Mouse (Mus musculus): ENCODE data around the gene Prrx1. TPM values are rescaled to one million over a fixed set of nuclear protein-coding genes. Genes with fewer than 3 reads are reported as not detected.
A peak's percentile ranks its signal among the peaks of the same experiment; 100 is the strongest.

The Prrx1 gene
- polyA plus RNA-seq, 1 experiment from 2014 or later, result 5.3 TPM

DNA sequence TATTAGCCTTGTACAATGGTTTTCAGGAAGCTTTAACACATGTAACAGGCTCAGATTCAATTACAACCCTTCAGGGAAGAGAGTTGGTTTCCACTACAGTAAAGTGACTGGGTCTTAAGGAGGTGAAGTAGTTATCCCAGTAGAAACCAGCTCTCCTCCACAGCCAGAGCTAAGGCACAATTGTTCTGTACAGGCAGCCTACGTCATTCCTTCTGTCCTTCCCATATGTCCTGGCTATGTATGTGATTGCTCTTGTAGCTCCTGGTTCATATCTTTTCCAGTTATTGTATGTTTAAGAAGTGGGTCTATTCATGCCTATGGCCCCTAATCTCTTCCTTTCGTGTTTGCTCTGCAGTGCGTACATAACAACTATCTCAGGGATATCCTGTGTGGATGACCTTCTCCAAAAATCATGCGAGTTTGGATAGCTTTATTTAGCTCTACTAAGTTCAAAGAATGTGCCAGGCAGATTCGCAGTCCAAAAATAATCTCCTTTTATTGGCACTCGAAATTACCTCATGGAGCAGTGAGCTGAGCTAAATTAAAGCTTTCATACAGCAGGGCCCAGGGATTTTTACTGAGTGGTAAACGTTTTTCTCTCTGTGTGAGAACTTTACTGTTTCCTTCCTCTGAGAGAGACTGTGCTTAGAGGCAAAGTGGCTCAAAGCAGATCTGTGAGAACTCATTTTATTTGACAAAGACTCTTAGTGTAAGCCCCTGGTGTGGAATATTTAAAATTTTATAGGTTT, 31.9 kb downstream of the Prrx1 start:
- Histone ChIP-seq H3K27ac (no peak overlapping the region), H3K4me3 (replicated peaks; ENCODE audit: low read length) (no peak overlapping the region), H3K9me3 (ENCODE audit: control insufficient read depth, low read length) (no peaks in the 10 kb centered on the region), H3K9ac (no peak overlapping the region), H3K4me2 (replicated peaks) (no peak overlapping the region), H3K36me3 (replicated peaks; ENCODE audit: control insufficient read depth, insufficient read depth) (no peaks in the 10 kb centered on the region), H3K4me1 (replicated peaks; ENCODE audit: control insufficient read depth, insufficient read depth, low read length) (peaks cover 9% of the 10 kb centered on the region; the same call in 1 of the 2 replicates), H3K27me3 (ENCODE audit: control insufficient read depth, insufficient read depth, low read length) (no peaks in the 10 kb centered on the region)
- ATAC-seq (ENCODE audit: low FRiP score), result no peak
- DNase-seq (ENCODE audit: low spot score), result no peak
- WGBS, result 70% methylated on average over 7 of the region's 7 CpGs

DNA sequence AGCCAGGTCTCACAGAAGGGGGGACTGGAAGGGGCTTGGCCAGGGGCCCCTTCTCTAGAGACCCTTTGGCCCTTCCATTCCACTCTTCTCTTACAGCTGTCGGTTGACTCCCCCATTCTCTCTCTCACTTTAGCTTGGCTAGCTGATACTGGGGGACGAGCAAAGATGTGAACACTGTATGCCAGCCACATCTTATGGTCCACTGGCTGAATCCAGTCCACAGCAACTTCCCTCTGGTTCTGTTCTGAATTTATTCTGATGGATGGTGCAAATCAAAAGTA, 32.7 kb downstream of the Prrx1 start:
- Histone ChIP-seq H3K9me3 (ENCODE audit: control insufficient read depth, low read length) (no peaks in the 10 kb centered on the region), H3K27ac (0 out of 2 replicates have a peak overlapping the region, but pooled peaks have one; percentile 5), H3K27me3 (ENCODE audit: control insufficient read depth, insufficient read depth, low read length) (no peaks in the 10 kb centered on the region), H3K4me2 (replicated peaks) (no peak overlapping the region), H3K9ac (no peak overlapping the region), H3K4me3 (replicated peaks; ENCODE audit: low read length) (no peak overlapping the region), H3K4me1 (replicated peaks; ENCODE audit: control insufficient read depth, insufficient read depth, low read length) (peaks cover 9% of the 10 kb centered on the region; the same call in 1 of the 2 replicates), H3K36me3 (replicated peaks; ENCODE audit: control insufficient read depth, insufficient read depth) (no peaks in the 10 kb centered on the region)
- no peak for DNase-seq (ENCODE audit: low spot score)
- peak; percentile 71; the same call in 1 of the 2 replicates for ATAC-seq (ENCODE audit: low FRiP score)
- WGBS, result 47% methylated on average over 2 of the region's 2 CpGs

DNA sequence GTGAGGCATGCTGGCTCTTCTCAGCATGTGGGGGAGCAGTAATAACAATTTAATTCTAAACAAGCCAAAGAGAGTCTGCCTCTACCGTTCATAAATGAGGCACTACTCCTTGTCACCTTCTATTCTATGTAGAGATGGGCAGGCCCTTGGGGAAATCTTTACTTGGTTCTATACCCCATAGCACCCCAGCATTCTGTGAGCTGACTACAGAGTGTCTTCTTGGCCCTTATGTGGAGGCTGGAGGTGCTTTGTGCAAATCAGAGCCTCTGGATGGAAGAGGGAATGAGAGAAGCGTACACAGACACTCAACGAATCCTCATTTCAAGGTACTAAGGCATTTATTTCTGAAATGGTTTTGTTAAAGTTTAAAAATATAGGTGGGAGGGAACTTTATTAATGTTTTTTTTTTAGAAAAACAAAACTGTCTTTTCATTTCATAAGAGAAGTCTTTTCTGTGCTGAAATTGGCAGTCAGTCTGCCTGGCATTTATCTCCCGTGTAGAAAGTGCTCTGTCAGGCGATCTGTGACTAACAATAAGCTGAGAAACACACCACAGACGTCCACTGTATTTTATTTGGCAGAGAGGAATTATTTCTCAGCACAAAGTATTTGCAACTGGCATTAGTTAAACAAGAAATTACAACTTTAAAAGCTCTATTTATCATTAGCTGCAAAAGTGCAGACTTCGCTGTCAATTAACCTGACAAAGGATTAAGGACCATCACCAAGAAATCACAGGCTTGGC, 33.2 kb downstream of the Prrx1 start:
- Histone ChIP-seq H3K36me3 (replicated peaks; ENCODE audit: control insufficient read depth, insufficient read depth) (no peaks in the 10 kb centered on the region), H3K27ac (no peak overlapping the region; the same call in 1 of the 2 replicates), H3K27me3 (ENCODE audit: control insufficient read depth, insufficient read depth, low read length) (no peaks in the 10 kb centered on the region), H3K9ac (no peak overlapping the region), H3K9me3 (ENCODE audit: control insufficient read depth, low read length) (no peaks in the 10 kb centered on the region), H3K4me1 (replicated peaks; ENCODE audit: control insufficient read depth, insufficient read depth, low read length) (peaks cover 9% of the 10 kb centered on the region; the same call in 1 of the 2 replicates), H3K4me2 (replicated peaks) (no peak overlapping the region), H3K4me3 (replicated peaks; ENCODE audit: low read length) (no peak overlapping the region)
- WGBS, result 48% methylated on average over 7 of the region's 7 CpGs
- DNase-seq (ENCODE audit: low spot score) (no peak), ATAC-seq (ENCODE audit: low FRiP score) (peak; percentile 48; the same call in 1 of the 2 replicates)

DNA sequence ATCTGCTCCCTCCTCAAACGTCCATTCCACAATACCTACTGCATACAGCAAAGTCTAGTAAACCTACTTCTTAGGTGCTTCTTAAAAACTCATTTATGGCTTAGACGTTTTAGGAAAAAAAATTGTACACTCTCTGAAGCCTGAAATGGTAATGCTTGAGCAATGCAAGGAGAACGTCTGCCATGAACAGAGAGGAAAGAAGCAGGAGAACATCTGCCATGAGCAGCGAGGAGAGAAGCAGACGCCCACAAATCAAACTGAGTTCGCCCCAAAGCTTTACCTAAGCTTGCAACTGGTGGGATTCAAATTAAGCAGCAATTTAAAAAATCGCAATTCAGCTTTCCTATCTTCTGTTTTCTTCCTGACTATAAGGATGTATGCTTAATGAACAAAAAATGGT, 36.4 kb downstream of the Prrx1 start:
- DNase-seq (ENCODE audit: low spot score) (no peak), ATAC-seq (ENCODE audit: low FRiP score) (no peak)
- Histone ChIP-seq H3K4me1 (replicated peaks; ENCODE audit: control insufficient read depth, insufficient read depth, low read length) (peaks cover 9% of the 10 kb centered on the region; the same call in 1 of the 2 replicates), H3K4me3 (replicated peaks; ENCODE audit: low read length) (no peak overlapping the region), H3K9me3 (ENCODE audit: control insufficient read depth, low read length) (no peaks in the 10 kb centered on the region), H3K27me3 (ENCODE audit: control insufficient read depth, insufficient read depth, low read length) (no peaks in the 10 kb centered on the region), H3K27ac (no peak overlapping the region), H3K9ac (no peak overlapping the region), H3K36me3 (replicated peaks; ENCODE audit: control insufficient read depth, insufficient read depth) (no peaks in the 10 kb centered on the region), H3K4me2 (replicated peaks) (no peak overlapping the region)
- WGBS, result 89% methylated on average over 7 of the region's 7 CpGs

DNA sequence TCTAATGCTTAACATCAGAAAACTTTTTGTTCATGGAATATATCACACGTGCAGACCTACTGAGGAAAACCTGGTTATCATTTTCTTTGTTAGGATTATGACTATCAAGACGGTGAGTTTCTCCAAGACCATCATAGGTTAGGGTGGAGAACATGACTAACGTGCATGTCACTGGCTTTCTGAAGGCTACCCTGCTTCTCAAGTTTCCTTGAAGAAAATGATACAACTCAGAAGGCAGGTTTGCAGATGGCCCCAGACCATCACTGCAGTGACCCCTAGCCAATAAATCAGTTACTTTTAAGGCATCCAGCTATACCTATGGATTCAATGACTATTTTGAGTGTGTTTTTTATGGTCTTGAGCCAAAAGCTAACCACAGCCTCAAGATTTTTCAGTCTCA, 38.6 kb downstream of the Prrx1 start:
- Histone ChIP-seq H3K36me3 (replicated peaks; ENCODE audit: control insufficient read depth, insufficient read depth) (no peaks in the 10 kb centered on the region), H3K27me3 (ENCODE audit: control insufficient read depth, insufficient read depth, low read length) (no peaks in the 10 kb centered on the region), H3K9me3 (ENCODE audit: control insufficient read depth, low read length) (no peaks in the 10 kb centered on the region), H3K4me2 (replicated peaks) (no peak overlapping the region), H3K4me3 (replicated peaks; ENCODE audit: low read length) (no peak overlapping the region), H3K27ac (no peak overlapping the region), H3K9ac (no peak overlapping the region), H3K4me1 (replicated peaks; ENCODE audit: control insufficient read depth, insufficient read depth, low read length) (no peaks in the 10 kb centered on the region)
- WGBS, result 93% methylated on average over 3 of the region's 3 CpGs
- ATAC-seq (ENCODE audit: low FRiP score), result no peak
- no peak for DNase-seq (ENCODE audit: low spot score)

DNA sequence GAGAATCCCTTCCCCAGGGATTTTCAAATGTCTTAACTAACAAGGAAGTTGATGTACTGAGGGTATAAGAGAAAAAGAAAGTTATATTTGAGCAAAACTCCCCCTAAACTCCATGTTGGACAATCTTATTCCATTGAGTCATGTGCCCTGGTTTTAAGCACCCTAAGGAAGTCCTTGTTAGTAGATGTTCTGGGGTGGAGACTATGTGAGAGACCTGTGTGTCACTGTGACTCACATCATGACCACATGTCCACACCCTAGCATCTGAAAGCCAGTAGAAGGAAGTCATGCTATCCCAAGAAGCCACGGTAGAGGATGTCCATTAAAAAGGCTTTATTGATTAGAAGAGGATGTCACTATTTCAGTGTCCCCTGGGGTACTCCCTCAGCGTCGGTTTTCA, 40.4 kb downstream of the Prrx1 start:
- Histone ChIP-seq H3K9ac (no peak overlapping the region), H3K27me3 (ENCODE audit: control insufficient read depth, insufficient read depth, low read length) (no peaks in the 10 kb centered on the region), H3K36me3 (replicated peaks; ENCODE audit: control insufficient read depth, insufficient read depth) (no peaks in the 10 kb centered on the region), H3K27ac (no peak overlapping the region), H3K4me2 (replicated peaks) (no peak overlapping the region), H3K9me3 (ENCODE audit: control insufficient read depth, low read length) (no peaks in the 10 kb centered on the region), H3K4me3 (replicated peaks; ENCODE audit: low read length) (no peak overlapping the region), H3K4me1 (replicated peaks; ENCODE audit: control insufficient read depth, insufficient read depth, low read length) (no peaks in the 10 kb centered on the region)
- DNase-seq (ENCODE audit: low spot score) (no peak), ATAC-seq (ENCODE audit: low FRiP score) (no peak)
- 89% methylated on average over 3 of the region's 3 CpGs for WGBS

DNA sequence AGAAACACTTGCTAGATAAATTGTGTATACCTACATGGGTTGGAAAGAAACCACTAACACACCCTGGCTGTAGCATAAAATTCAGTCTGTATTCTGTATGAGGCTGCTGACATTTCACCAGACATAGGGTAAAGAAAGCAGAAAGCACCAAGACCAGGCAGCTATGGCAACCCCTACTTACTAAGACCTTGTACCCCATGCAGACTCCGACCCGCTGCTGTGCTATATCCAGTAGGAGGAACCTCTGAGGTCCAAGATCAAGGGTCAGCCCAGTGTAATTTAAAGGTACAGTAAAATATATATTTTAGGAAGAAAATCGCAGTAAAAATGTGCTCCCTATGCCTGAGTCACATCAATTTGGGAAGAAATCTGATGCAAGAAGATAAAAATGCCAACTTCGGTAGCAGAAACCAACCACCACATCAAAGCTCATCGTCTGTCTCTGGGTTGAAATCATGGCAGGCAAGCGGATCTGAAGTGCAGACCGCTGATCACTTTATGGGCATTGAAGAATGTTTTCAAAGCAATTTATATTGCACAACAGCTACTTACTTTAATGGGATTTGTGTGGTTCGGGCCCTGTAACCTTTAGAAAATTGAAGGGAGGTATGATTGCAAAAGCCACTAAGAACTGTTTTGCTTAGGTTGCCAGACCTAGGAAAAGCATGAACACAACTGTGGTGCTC, 46.5 kb downstream of the Prrx1 start:
- Histone ChIP-seq H3K4me3 (replicated peaks; ENCODE audit: low read length) (no peak overlapping the region), H3K9ac (no peak overlapping the region), H3K4me2 (replicated peaks) (no peak overlapping the region), H3K27ac (no peak overlapping the region), H3K4me1 (replicated peaks; ENCODE audit: control insufficient read depth, insufficient read depth, low read length) (no peaks in the 10 kb centered on the region), H3K9me3 (ENCODE audit: control insufficient read depth, low read length) (no peaks in the 10 kb centered on the region), H3K36me3 (replicated peaks; ENCODE audit: control insufficient read depth, insufficient read depth) (no peaks in the 10 kb centered on the region), H3K27me3 (ENCODE audit: control insufficient read depth, insufficient read depth, low read length) (no peaks in the 10 kb centered on the region)
- 91% methylated on average over 8 of the region's 8 CpGs for WGBS
- ATAC-seq (ENCODE audit: low FRiP score) (no peak), DNase-seq (ENCODE audit: low spot score) (no peak)

DNA sequence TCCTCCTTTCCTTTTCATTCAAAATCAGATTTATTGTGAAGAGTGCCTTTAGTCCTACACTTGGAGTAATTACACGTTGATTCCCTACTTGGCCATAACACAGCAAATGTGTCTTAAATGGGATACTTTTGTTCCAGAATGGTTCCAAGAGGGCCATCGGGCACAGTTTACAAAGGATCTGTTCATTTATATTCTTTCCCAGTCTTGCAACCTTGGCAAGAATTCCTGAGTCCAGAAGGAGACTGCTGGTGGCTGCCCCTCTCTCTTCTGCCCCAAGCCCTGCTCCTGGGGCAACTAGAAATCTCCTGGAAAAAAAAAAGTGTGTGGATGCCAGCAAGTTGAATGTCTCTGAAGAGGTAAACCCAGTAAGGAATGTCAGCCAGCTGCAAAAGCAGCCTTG, 56.2 kb downstream of the Prrx1 start:
- Histone ChIP-seq H3K9me3 (ENCODE audit: control insufficient read depth, low read length) (no peaks in the 10 kb centered on the region), H3K9ac (no peak overlapping the region), H3K27me3 (ENCODE audit: control insufficient read depth, insufficient read depth, low read length) (no peaks in the 10 kb centered on the region), H3K4me2 (replicated peaks) (no peak overlapping the region), H3K4me1 (replicated peaks; ENCODE audit: control insufficient read depth, insufficient read depth, low read length) (no peaks in the 10 kb centered on the region), H3K36me3 (replicated peaks; ENCODE audit: control insufficient read depth, insufficient read depth) (no peaks in the 10 kb centered on the region), H3K4me3 (replicated peaks; ENCODE audit: low read length) (no peak overlapping the region), H3K27ac (no peak overlapping the region)
- DNase-seq (ENCODE audit: low spot score) (no peak), ATAC-seq (ENCODE audit: low FRiP score) (peak; percentile 21; the same call in 1 of the 2 replicates)
- WGBS, result 70% methylated on average over 2 of the region's 2 CpGs

DNA sequence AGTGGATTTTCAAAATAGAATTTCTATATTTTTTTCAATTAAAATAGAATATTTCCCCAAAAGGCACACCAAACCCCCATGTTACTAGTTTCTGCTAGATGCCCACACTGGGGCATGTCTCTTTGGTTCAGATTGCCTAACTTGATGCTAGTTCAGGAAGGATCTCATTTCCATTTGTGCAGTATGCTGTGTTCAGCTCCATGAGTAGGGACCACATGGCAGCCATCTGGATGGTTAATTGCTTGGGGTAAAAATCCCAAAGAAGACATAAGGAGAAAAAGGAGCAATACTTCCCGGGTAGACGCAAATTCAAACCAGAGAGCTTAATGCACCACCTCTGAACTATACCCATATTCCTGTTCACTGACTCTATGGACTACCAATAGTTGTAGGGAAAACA, 57.6 kb downstream of the Prrx1 start:
- no peaks in the 10 kb centered on the region for H3K36me3 ChIP-seq (replicated peaks; ENCODE audit: control insufficient read depth, insufficient read depth)
- H3K9me3 ChIP-seq (ENCODE audit: control insufficient read depth, low read length), result no peaks in the 10 kb centered on the region
- H3K4me2 ChIP-seq (replicated peaks), result no peak overlapping the region
- H3K27me3 ChIP-seq (ENCODE audit: control insufficient read depth, insufficient read depth, low read length), result no peaks in the 10 kb centered on the region
- H3K9ac ChIP-seq, result no peak overlapping the region
- no peak overlapping the region for H3K4me3 ChIP-seq (replicated peaks; ENCODE audit: low read length)
- no peak overlapping the region for H3K27ac ChIP-seq
- H3K4me1 ChIP-seq (replicated peaks; ENCODE audit: control insufficient read depth, insufficient read depth, low read length), result no peaks in the 10 kb centered on the region
- DNase-seq (ENCODE audit: low spot score), result no peak
- ATAC-seq (ENCODE audit: low FRiP score), result no peak
- WGBS, result 97% methylated on average over 2 of the region's 2 CpGs
